Mouse (Mus musculus) G1E (cell line): ENCODE data around the gene App.

ENCODE experiments used
- CTCF ChIP-seq: IDR thresholded peaks from 2 replicates; pipeline ENCODE4 v1.5.1; 2012; ENCODE audit warnings: low read depth, low read length, inconsistent platforms, mixed read lengths
- GATA1 ChIP-seq: IDR thresholded peaks from 2 replicates; pipeline ENCODE4 v1.6.1; 2012; ENCODE audit warnings: borderline replicate concordance, low read length, inconsistent platforms, mixed read lengths

GRCm38 (mm10) chr16:85141404-85141803 lies 32.2 kb downstream of the App start:
- TF ChIP-seq CTCF (no peak), GATA1 (no peak)
